Mouse (Mus musculus): ENCODE measurements at regions not wholly inside any gene's neighbourhood (a gene's known extent, or its start where the extent isn't known, plus 50 kb on each side); places are given as distances from the start of the nearest gene placed in this dataset.

GRCm38 (mm10) chr12:112339481-112340179 is 149.6 kb upstream of the A530016L24Rik start:
- Histone ChIP-seq H3K36me3 (ENCODE audit: insufficient read depth, low read length) (no peaks in the 10 kb centered on the region), H3K27me3 (ENCODE audit: insufficient read depth, low read length) (no peaks in the 10 kb centered on the region), H3K4me1 (ENCODE audit: insufficient read depth, low read length) (peaks cover 11% of the 10 kb centered on the region), H3K9me3 (ENCODE audit: low read length) (no peaks in the 10 kb centered on the region), H3K4me3 (ENCODE audit: low read length) (no peak overlapping the region), H3K4me2 (ENCODE audit: low read depth, low read length) (no peak overlapping the region), H3K9ac (replicated peaks; ENCODE audit: low read length) (no peak overlapping the region), H3K27ac (no peak overlapping the region)
- no peak for TF ChIP-seq CTCF (IDR thresholded peaks at IDR 0.05; ENCODE audit: low read depth)
- DNase-seq (ENCODE audit: low spot score): no peak
- ATAC-seq: peak; percentile 22; the same call in 1 of the 2 replicates
- WGBS: 47% methylated on average over 11 of the region's 11 CpGs

GRCm38 (mm10) chr12:112340248-112340647 is 149.0 kb upstream of the A530016L24Rik start:
- H3K27ac ChIP-seq: no peak overlapping the region
- TF ChIP-seq CTCF (IDR thresholded peaks at IDR 0.05; ENCODE audit: low read depth): no peak

GRCm38 (mm10) chr12:112341726-112342469 is 147.3 kb upstream of the A530016L24Rik start:
- Histone ChIP-seq H3K9me3 (ENCODE audit: low read length) (no peaks in the 10 kb centered on the region), H3K4me3 (ENCODE audit: low read length) (no peak overlapping the region), H3K36me3 (ENCODE audit: insufficient read depth, low read length) (no peaks in the 10 kb centered on the region), H3K27ac (no peak overlapping the region), H3K9ac (replicated peaks; ENCODE audit: low read length) (no peak overlapping the region), H3K4me2 (ENCODE audit: low read depth, low read length) (no peak overlapping the region), H3K4me1 (ENCODE audit: insufficient read depth, low read length) (peaks cover 11% of the 10 kb centered on the region), H3K27me3 (ENCODE audit: insufficient read depth, low read length) (no peaks in the 10 kb centered on the region)
- TF ChIP-seq CTCF (IDR thresholded peaks at IDR 0.05; ENCODE audit: low read depth): no peak
- no peak for DNase-seq (ENCODE audit: low spot score)
- ATAC-seq: no peak
- 85% methylated on average over 8 of the region's 8 CpGs for WGBS

More at GRCm38 (mm10) chr12:112340248-112340647, 149.0 kb upstream of the A530016L24Rik start:
- H3K9ac ChIP-seq (replicated peaks; ENCODE audit: low read length): no peak overlapping the region
- no peak overlapping the region for H3K4me2 ChIP-seq (ENCODE audit: low read depth, low read length)
- H3K4me3 ChIP-seq (ENCODE audit: low read length): no peak overlapping the region
- 46% methylated on average over 5 of the region's 5 CpGs for WGBS
- H3K4me1 ChIP-seq (ENCODE audit: insufficient read depth, low read length): peaks cover 11% of the 10 kb centered on the region
- ATAC-seq (no peak), DNase-seq (ENCODE audit: low spot score) (no peak)
- H3K27me3 ChIP-seq (ENCODE audit: insufficient read depth, low read length): no peaks in the 10 kb centered on the region
- no peaks in the 10 kb centered on the region for H3K9me3 ChIP-seq (ENCODE audit: low read length)
- H3K36me3 ChIP-seq (ENCODE audit: insufficient read depth, low read length): no peaks in the 10 kb centered on the region

GRCm38 (mm10) chr12:112343064-112343463 is 146.2 kb upstream of the A530016L24Rik start:
- Histone ChIP-seq H3K27ac (no peak overlapping the region), H3K4me2 (ENCODE audit: low read depth, low read length) (no peak overlapping the region), H3K4me1 (ENCODE audit: insufficient read depth, low read length) (peaks cover 11% of the 10 kb centered on the region), H3K36me3 (ENCODE audit: insufficient read depth, low read length) (no peaks in the 10 kb centered on the region), H3K9me3 (ENCODE audit: low read length) (no peaks in the 10 kb centered on the region), H3K4me3 (ENCODE audit: low read length) (no peak overlapping the region), H3K9ac (replicated peaks; ENCODE audit: low read length) (no peak overlapping the region), H3K27me3 (ENCODE audit: insufficient read depth, low read length) (no peaks in the 10 kb centered on the region)
- 81% methylated on average over 3 of the region's 3 CpGs for WGBS
- no peak for DNase-seq (ENCODE audit: low spot score)
- ATAC-seq: no peak
- no peak for TF ChIP-seq CTCF (IDR thresholded peaks at IDR 0.05; ENCODE audit: low read depth)

GRCm38 (mm10) chr12:112344285-112344684 is 145.0 kb upstream of the A530016L24Rik start:
- no peak for ATAC-seq
- Histone ChIP-seq H3K9me3 (ENCODE audit: low read length) (no peaks in the 10 kb centered on the region), H3K36me3 (ENCODE audit: insufficient read depth, low read length) (no peaks in the 10 kb centered on the region), H3K27me3 (ENCODE audit: insufficient read depth, low read length) (no peaks in the 10 kb centered on the region), H3K27ac (no peak overlapping the region), H3K4me2 (ENCODE audit: low read depth, low read length) (no peak overlapping the region), H3K4me1 (ENCODE audit: insufficient read depth, low read length) (peaks cover 8% of the 10 kb centered on the region), H3K9ac (replicated peaks; ENCODE audit: low read length) (no peak overlapping the region), H3K4me3 (ENCODE audit: low read length) (no peak overlapping the region)
- WGBS: 67% methylated on average over 10 of the region's 10 CpGs
- no peak for DNase-seq (ENCODE audit: low spot score)
- TF ChIP-seq CTCF (IDR thresholded peaks at IDR 0.05; ENCODE audit: low read depth): no peak

- no peaks in the 10 kb centered on the region for H3K9me3 ChIP-seq (ENCODE audit: low read length)
- ATAC-seq: no peak
- H3K4me3 ChIP-seq (ENCODE audit: low read length): no peak overlapping the region
- no peak overlapping the region for H3K9ac ChIP-seq (replicated peaks; ENCODE audit: low read length)
- no peak for DNase-seq (ENCODE audit: low spot score)
- no peaks in the 10 kb centered on the region for H3K36me3 ChIP-seq (ENCODE audit: insufficient read depth, low read length)
- 77% methylated on average over 5 of the region's 5 CpGs for WGBS
- no peak for TF ChIP-seq CTCF (IDR thresholded peaks at IDR 0.05; ENCODE audit: low read depth)
- no peak overlapping the region for H3K27ac ChIP-seq
- no peaks in the 10 kb centered on the region for H3K27me3 ChIP-seq (ENCODE audit: insufficient read depth, low read length)
- H3K4me1 ChIP-seq (ENCODE audit: insufficient read depth, low read length): no peaks in the 10 kb centered on the region; the same call in 1 of the 2 replicates
- H3K4me2 ChIP-seq (ENCODE audit: low read depth, low read length): no peak overlapping the region
Observed at GRCm38 (mm10) chr12:112345797-112346196, 143.5 kb upstream of the A530016L24Rik start.

- TF ChIP-seq CTCF (IDR thresholded peaks at IDR 0.05; ENCODE audit: low read depth): no peak
- no peak for DNase-seq (ENCODE audit: low spot score)
- 96% methylated on average over 9 of the region's 9 CpGs for WGBS
- H3K9ac ChIP-seq (replicated peaks; ENCODE audit: low read length): no peak overlapping the region
- no peaks in the 10 kb centered on the region for H3K36me3 ChIP-seq (ENCODE audit: insufficient read depth, low read length)
- ATAC-seq: no peak
- no peak overlapping the region for H3K4me3 ChIP-seq (ENCODE audit: low read length)
- H3K9me3 ChIP-seq (ENCODE audit: low read length): no peaks in the 10 kb centered on the region
- no peaks in the 10 kb centered on the region; the same call in 1 of the 2 replicates for H3K4me1 ChIP-seq (ENCODE audit: insufficient read depth, low read length)
- H3K4me2 ChIP-seq (ENCODE audit: low read depth, low read length): no peak overlapping the region
- no peaks in the 10 kb centered on the region for H3K27me3 ChIP-seq (ENCODE audit: insufficient read depth, low read length)
- no peak overlapping the region for H3K27ac ChIP-seq
Observed at GRCm38 (mm10) chr12:112348116-112348515, 141.1 kb upstream of the A530016L24Rik start.
